Mouse (Mus musculus) cerebellum, adult 11-12 months (tissue): ENCODE results near the gene Krt39.

Source experiments
- DNase-seq: peaks from one replicate; pipeline ENCODE4 v3.0.0; 2022

Krt39 gene

GRCm38 (mm10) chr11:99521288-99521860, at the start of gene Krt39:
Gene Krt39, minus strand, starts transcription at chr11:99521338.
- DNase-seq: no peak

GRCm38 (mm10) chr11:99566530-99566929, 45.4 kb upstream of the Krt39 start, which contains the start of gene Krtap3-1:
Gene Krtap3-1, minus strand, starts transcription at chr11:99566630.
- no peak for DNase-seq

GRCm38 (mm10) chr11:99562580-99562979, 41.4 kb upstream of the Krt39 start:
- no peak for DNase-seq

GRCm38 (mm10) chr11:99559366-99559765, 38.2 kb upstream of the Krt39 start, which contains the start of gene Gm11939:
Gene Gm11939, minus strand, starts transcription at chr11:99559466.
- DNase-seq: no peak

GRCm38 (mm10) chr11:99557976-99558745, 37.0 kb upstream of the Krt39 start:
- DNase-seq: no peak

GRCm38 (mm10) chr11:99556753-99557152, 35.6 kb upstream of the Krt39 start, which contains the start of gene Krtap3-2:
Gene Krtap3-2, minus strand, starts transcription at chr11:99556853.
- DNase-seq: no peak

GRCm38 (mm10) chr11:99556195-99556594, 35.1 kb upstream of the Krt39 start:
- no peak for DNase-seq

GRCm38 (mm10) chr11:99550765-99551164, 29.6 kb upstream of the Krt39 start, which contains the start of gene Krtap3-3:
Gene Krtap3-3, minus strand, starts transcription at chr11:99550865.
- no peak for DNase-seq

GRCm38 (mm10) chr11:99547892-99548291, 26.8 kb upstream of the Krt39 start:
- no peak for DNase-seq

GRCm38 (mm10) chr11:99539721-99540120, 18.6 kb upstream of the Krt39 start:
- DNase-seq: peak; percentile 28

GRCm38 (mm10) chr11:99514098-99514497, 7.0 kb downstream of the Krt39 start:
- DNase-seq: no peak

GRCm38 (mm10) chr11:99500095-99500805, 20.9 kb downstream of the Krt39 start:
- no peak for DNase-seq

- DNase-seq: no peak
Observed at GRCm38 (mm10) chr11:99496460-99496859, 24.7 kb downstream of the Krt39 start.

GRCm38 (mm10) chr11:99494741-99495140, 26.4 kb downstream of the Krt39 start:
- DNase-seq: no peak

- no peak for DNase-seq
Observed at GRCm38 (mm10) chr11:99493574-99493850, 27.6 kb downstream of the Krt39 start.

- DNase-seq: no peak
Observed at GRCm38 (mm10) chr11:99492733-99493573, 28.2 kb downstream of the Krt39 start, which contains the start of gene Krt23. Gene Krt23, minus strand, starts transcription at chr11:99493137.

GRCm38 (mm10) chr11:99491040-99491439, 30.1 kb downstream of the Krt39 start:
- no peak for DNase-seq

- DNase-seq: no peak
Observed at GRCm38 (mm10) chr11:99490624-99491023, 30.5 kb downstream of the Krt39 start.

- DNase-seq: no peak
Observed at GRCm38 (mm10) chr11:99489233-99489632, 31.9 kb downstream of the Krt39 start.

- no peak for DNase-seq
Observed at GRCm38 (mm10) chr11:99474981-99475380, 46.2 kb downstream of the Krt39 start.

GRCm38 (mm10) chr11:99473433-99473832, 47.7 kb downstream of the Krt39 start:
- DNase-seq: no peak

- DNase-seq: no peak
Observed at GRCm38 (mm10) chr11:99472405-99472804, 48.7 kb downstream of the Krt39 start.

- DNase-seq: no peak
Observed at GRCm38 (mm10) chr11:99471946-99472345, 49.2 kb downstream of the Krt39 start.
